In genomic region chr10:61273844-61274215, GRCm38 (mm10) we compare ENCODE assay signal across 8 mouse cellular contexts. TPM values are rescaled to one million over a fixed set of nuclear protein-coding genes. Genes with fewer than 3 reads are reported as not detected.
DNase-seq lines count a peak whose midpoint lies in the region; ATAC-seq lines count a peak whose summit lies in the region.

No protein-coding gene starts in this region.

- H3K9ac ChIP-seq in hindbrain, embryonic 15.5 days, result 0 out of 2 replicates have a peak overlapping the region, but pooled peaks have one; percentile 25

- peak; percentile 33 for DNase-seq in kidney, postnatal 14 days
- DNase-seq in kidney, adult 18-20 months, result no peak
- peak; percentile 33 for DNase-seq in gastrocnemius, postnatal 10 days
- DNase-seq in midbrain, embryonic 10.5 days (ENCODE audit: low spot score), result no peak
- no peak for DNase-seq in right cerebral cortex, postnatal 4 days

- ATAC-seq in hindbrain, embryonic 15.5 days (ENCODE audit: low FRiP score, low read depth), result no peak
- no peak for ATAC-seq in megakaryocyte progenitor cell, adult 5-6 weeks (replicated peaks; ENCODE audit: poor library complexity)
- ATAC-seq in monocyte, adult 5-6 weeks (replicated peaks; ENCODE audit: insufficient number of reproducible peaks, low FRiP score, low TSS enrichment, poor library complexity, severe bottlenecking), result no peak

- 44% methylated on average over 7 of the region's 7 CpGs for WGBS in hindbrain, embryonic 15.5 days
- WGBS in midbrain, embryonic 10.5 days, result 45% methylated on average over 7 of the region's 7 CpGs

- no peaks in the 10 kb centered on the region for H3K36me3 ChIP-seq in hindbrain, embryonic 15.5 days
- H3K36me3 ChIP-seq in midbrain, embryonic 10.5 days, result no peaks in the 10 kb centered on the region

- no peak overlapping the region for H3K27ac ChIP-seq in hindbrain, embryonic 15.5 days (replicated peaks)
- H3K27ac ChIP-seq in midbrain, embryonic 10.5 days (replicated peaks), result no peak overlapping the region

- H3K4me1 ChIP-seq in hindbrain, embryonic 15.5 days (replicated peaks), result peaks cover 20% of the 10 kb centered on the region
- peaks cover 26% of the 10 kb centered on the region for H3K4me1 ChIP-seq in midbrain, embryonic 10.5 days

- peak overlapping the region; percentile 45; the same call in 1 of the 2 replicates for H3K4me3 ChIP-seq in hindbrain, embryonic 15.5 days
- peak overlapping the region; percentile 69 for H3K4me3 ChIP-seq in midbrain, embryonic 10.5 days

- peak overlapping the region; percentile 93 for H3K4me2 ChIP-seq in hindbrain, embryonic 15.5 days

- H3K27me3 ChIP-seq in hindbrain, embryonic 15.5 days, result peaks cover 11% of the 10 kb centered on the region
- peaks cover 52% of the 10 kb centered on the region for H3K27me3 ChIP-seq in midbrain, embryonic 10.5 days (ENCODE audit: low read depth, poor library complexity, severe bottlenecking)

- no peaks in the 10 kb centered on the region for H3K9me3 ChIP-seq in hindbrain, embryonic 15.5 days
- H3K9me3 ChIP-seq in midbrain, embryonic 10.5 days (replicated peaks), result no peaks in the 10 kb centered on the region

RNA-seq across cellular contexts. Expression of gene Adamts14, which starts 0.6 kb away (rescaled TPM):
- 1 to 10 TPM; 4.7 to 8.0 TPM for total RNA-seq in gastrocnemius, postnatal 10 days (2021)
- polyA plus RNA-seq in hindbrain, embryonic 15.5 days (2015; fragmentation: Nextera tagmentation; extraction: Ambion mirVana), result 0.26 and 0.35 TPM in 2 replicates
- 0.33 and 0.34 TPM in 2 replicates for polyA plus RNA-seq in midbrain, embryonic 10.5 days (2016; fragmentation: Nextera tagmentation; extraction: Ambion mirVana)
- total RNA-seq in megakaryocyte progenitor cell, adult 5-6 weeks (2015), result not detected in 2 replicates
- total RNA-seq in megakaryocyte progenitor cell, adult 5-6 weeks (2017), result 0.10 TPM in 1 of 2 replicates, not detected in the other
- total RNA-seq in monocyte, adult 5-6 weeks (2017), result 25.6 to 108 TPM (median 30.9 TPM) in 3 replicates

RNA-seq across cellular contexts. Expression of gene Prf1, which starts 23.8 kb away (rescaled TPM):
- not detected for total RNA-seq in gastrocnemius, postnatal 10 days (2021)
- polyA plus RNA-seq in hindbrain, embryonic 15.5 days (2015; fragmentation: Nextera tagmentation; extraction: Ambion mirVana), result not detected in 2 replicates
- polyA plus RNA-seq in midbrain, embryonic 10.5 days (2016; fragmentation: Nextera tagmentation; extraction: Ambion mirVana), result not detected in 2 replicates
- not detected in 2 replicates for total RNA-seq in megakaryocyte progenitor cell, adult 5-6 weeks (2015)
- not detected in 2 replicates for total RNA-seq in megakaryocyte progenitor cell, adult 5-6 weeks (2017)
- total RNA-seq in monocyte, adult 5-6 weeks (2017), result 250 to 831 TPM (median 313 TPM) in 3 replicates

Comparison
In these comparisons a context has a peak if more than half of its experiments do, and no peak if none do; other contexts are left out.
1. DNase-seq: peak in kidney, postnatal 14 days (single experiment) and gastrocnemius, postnatal 10 days (single experiment); none in kidney, adult 18-20 months (single experiment), midbrain, embryonic 10.5 days (single experiment) and right cerebral cortex, postnatal 4 days (single experiment).
2. RNA of gene Adamts14, which starts 0.6 kb away (total RNA-seq): 25.6 to 108 TPM in monocyte, adult 5-6 weeks and 4.7 to 8.0 TPM in gastrocnemius, postnatal 10 days; 0.10 TPM in megakaryocyte progenitor cell, adult 5-6 weeks; every median in the first group is over 4 times any median in the second.
3. RNA of gene Prf1, which starts 23.8 kb away (total RNA-seq): 250 to 831 TPM in monocyte, adult 5-6 weeks; not detected in gastrocnemius, postnatal 10 days and not detected in megakaryocyte progenitor cell, adult 5-6 weeks; every median in the first group is over 100 times any median in the second.